Mouse (Mus musculus): ENCODE results near the gene Muc3.

DNA sequence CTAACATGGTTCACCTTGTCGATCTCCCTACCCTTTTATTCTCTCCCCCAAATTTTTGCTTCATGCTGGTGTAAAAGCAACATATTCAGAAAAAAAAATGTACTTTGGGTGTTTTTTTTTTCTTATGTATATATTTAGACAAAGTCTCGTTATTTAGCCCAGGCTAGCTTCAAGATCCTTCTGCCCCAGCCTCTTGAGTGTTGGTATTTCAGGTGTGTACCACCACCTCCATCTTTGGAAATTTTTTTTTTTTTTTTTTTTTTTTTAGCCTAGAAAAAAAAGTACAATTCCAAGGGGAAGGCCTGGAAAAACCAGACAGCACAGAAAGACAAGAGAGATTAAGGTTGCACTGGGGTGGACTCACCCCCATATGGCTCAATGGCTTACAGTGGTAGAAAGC, 32.1 kb downstream of the Muc3 start:
- TF ChIP-seq EP300 (optimal IDR thresholded peaks at IDR 0.05) (no peak), CTCF (IDR thresholded peaks at IDR 0.05; ENCODE audit: low read depth) (no peak)

Data from stomach, postnatal 0 days (tissue).